In the genomic region with DNA sequence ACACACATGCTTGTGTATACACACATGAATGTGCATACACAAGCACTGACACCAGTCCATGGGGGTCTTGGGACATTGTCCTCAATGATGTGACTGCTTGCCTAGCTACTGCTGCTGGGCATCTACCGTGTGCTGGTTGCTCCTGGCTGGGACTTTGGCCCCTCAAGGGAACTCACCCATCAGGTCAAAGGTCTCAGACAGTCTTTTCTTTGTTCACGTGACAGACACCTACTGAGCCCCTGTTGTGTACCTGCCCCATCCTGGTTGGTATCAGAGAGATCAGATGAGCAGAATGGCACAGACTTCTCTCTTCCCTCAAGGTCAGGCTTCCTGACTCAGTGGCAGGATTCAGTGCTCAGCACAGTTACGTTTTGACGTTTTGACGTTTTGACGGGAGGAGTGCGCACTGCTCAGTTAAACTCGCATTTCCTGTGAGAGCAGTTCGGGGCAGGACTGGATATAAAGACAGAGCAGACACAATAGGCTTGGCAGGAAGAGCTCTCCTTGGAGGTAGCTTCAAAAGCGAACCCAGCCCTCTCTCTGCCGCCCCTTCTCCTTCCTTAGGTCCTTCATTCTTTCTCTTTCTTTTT, we compare ENCODE assay signal across 19 mouse cellular contexts. TPM values are rescaled to one million over a fixed set of nuclear protein-coding genes. Genes with fewer than 3 reads are reported as not detected.
DNase-seq lines count a peak whose midpoint lies in the region; ATAC-seq lines count a peak whose summit lies in the region.
"Had no signal": no experiment of that assay in that cellular context is flagged by ENCODE, and none has a peak within 500 bp of the region (broad histone marks: within the 10 kb centered on the region; RNA-seq: fewer than 3 reads in every experiment).

No protein-coding gene starts in this region.

- no peak overlapping the region for H3K4me2 ChIP-seq in liver, embryonic 13.5 days
- H3K4me2 ChIP-seq in hindbrain, embryonic 16.5 days (ENCODE audit: low read length) = no peak overlapping the region
- H3K4me2 ChIP-seq: embryonic facial prominence, embryonic 13.5 days; forebrain, embryonic 15.5 days; limb, embryonic 15.5 days; midbrain, embryonic 13.5 days; neural tube, embryonic 13.5 days had no signal

- H3K9me3 ChIP-seq in liver, embryonic 13.5 days (replicated peaks) = 0 out of 2 replicates have a peak, but pooled peaks cover 3% of the 10 kb centered on the region
- H3K9me3 ChIP-seq in hindbrain, embryonic 16.5 days (ENCODE audit: control insufficient read depth, low read length) = no peaks in the 10 kb centered on the region
- H3K9me3 ChIP-seq: embryonic facial prominence, embryonic 13.5 days; forebrain, embryonic 15.5 days; hindbrain, embryonic 10.5 days; limb, embryonic 15.5 days; midbrain, embryonic 13.5 days; neural tube, embryonic 13.5 days had no signal

- H3K4me1 ChIP-seq in liver, embryonic 13.5 days (replicated peaks) = peaks cover 4% of the 10 kb centered on the region
- H3K4me1 ChIP-seq in hindbrain, embryonic 16.5 days (ENCODE audit: control insufficient read depth, insufficient read depth, low read depth, low read length) = peaks cover 3% of the 10 kb centered on the region; the same call in 1 of the 2 replicates
- H3K4me1 ChIP-seq: neural tube, embryonic 13.5 days had no signal

- H3K27ac ChIP-seq in liver, embryonic 13.5 days = no peak overlapping the region
- no peak overlapping the region for H3K27ac ChIP-seq in hindbrain, embryonic 16.5 days (ENCODE audit: low read depth, low read length)
- H3K27ac ChIP-seq: embryonic facial prominence, embryonic 13.5 days; forebrain, embryonic 15.5 days; hindbrain, embryonic 10.5 days; limb, embryonic 15.5 days; midbrain, embryonic 13.5 days; neural tube, embryonic 13.5 days had no signal

- WGBS in liver, embryonic 13.5 days (ENCODE audit: insufficient replicate concordance) = 33% methylated on average over 11 of the region's 11 CpGs
- 66% methylated on average over 11 of the region's 11 CpGs for WGBS in hindbrain, embryonic 16.5 days

- no peak overlapping the region for H3K4me3 ChIP-seq in liver, embryonic 13.5 days (replicated peaks)
- no peak overlapping the region for H3K4me3 ChIP-seq in hindbrain, embryonic 16.5 days (ENCODE audit: low read length)
- H3K4me3 ChIP-seq: embryonic facial prominence, embryonic 13.5 days; forebrain, embryonic 15.5 days; hindbrain, embryonic 10.5 days; limb, embryonic 15.5 days; midbrain, embryonic 13.5 days; neural tube, embryonic 13.5 days had no signal

- no peaks in the 10 kb centered on the region for H3K27me3 ChIP-seq in liver, embryonic 13.5 days
- no peaks in the 10 kb centered on the region for H3K27me3 ChIP-seq in hindbrain, embryonic 16.5 days (replicated peaks; ENCODE audit: control insufficient read depth, insufficient read depth, low read length)
- H3K27me3 ChIP-seq: embryonic facial prominence, embryonic 13.5 days; forebrain, embryonic 15.5 days; limb, embryonic 15.5 days; midbrain, embryonic 13.5 days; neural tube, embryonic 13.5 days had no signal

- H3K36me3 ChIP-seq in liver, embryonic 13.5 days = no peaks in the 10 kb centered on the region
- H3K36me3 ChIP-seq in hindbrain, embryonic 16.5 days (ENCODE audit: control insufficient read depth, insufficient read depth, low read length) = no peaks in the 10 kb centered on the region
- H3K36me3 ChIP-seq: embryonic facial prominence, embryonic 13.5 days; forebrain, embryonic 15.5 days; hindbrain, embryonic 10.5 days; limb, embryonic 15.5 days; midbrain, embryonic 13.5 days; neural tube, embryonic 13.5 days had no signal

- DNase-seq in kidney, adult 8-10 months = peak; percentile 23 to 32
- no peak for DNase-seq in kidney, postnatal 14 days
- DNase-seq in thymus, postnatal 25 days = peak; percentile 7
- DNase-seq in thymus, postnatal 36 days = no peak
- no peak for DNase-seq in liver, embryonic 13.5 days
- DNase-seq in layer of hippocampus, postnatal 36 days = no peak
- DNase-seq: adrenal gland, postnatal 25 days; B cell, adult 2 months; cerebellum, adult 11 months; cerebellum, postnatal 10 days; gastrocnemius, postnatal 25 days had no signal

- 0 out of 2 replicates have a peak, but pooled peaks have one; percentile 41 for ATAC-seq in liver, embryonic 13.5 days (ENCODE audit: low read depth)
- no peak for ATAC-seq in hindbrain, embryonic 16.5 days
- ATAC-seq: forebrain, embryonic 15.5 days; lung, postnatal 0 days; midbrain, embryonic 13.5 days had no signal

- H3K9ac ChIP-seq in liver, embryonic 13.5 days = no peak overlapping the region
- no peak overlapping the region for H3K9ac ChIP-seq in hindbrain, embryonic 16.5 days (ENCODE audit: low read depth, low read length)
- H3K9ac ChIP-seq: embryonic facial prominence, embryonic 13.5 days; forebrain, embryonic 15.5 days; limb, embryonic 15.5 days; midbrain, embryonic 13.5 days; neural tube, embryonic 13.5 days had no signal

RNA-seq across cellular contexts. Expression of a gene that starts 33.2 kb away (rescaled TPM):
- polyA plus RNA-seq in liver, embryonic 13.5 days (2015; fragmentation: Nextera tagmentation; extraction: Ambion mirVana) = 0.12 and 0.13 TPM in 2 replicates
- 10 to 100 TPM; 10.4 to 12.7 TPM for total RNA-seq in layer of hippocampus, postnatal 36 days (2021)
- polyA plus RNA-seq in hindbrain, embryonic 16.5 days (2015; fragmentation: Nextera tagmentation; extraction: Ambion mirVana) = 1.2 and 1.4 TPM in 2 replicates

Comparison
In these comparisons a context has a peak if more than half of its experiments do, and no peak if none do; other contexts are left out.
1. DNase-seq: peak in kidney, adult 8-10 months (2 of 2) and thymus, postnatal 25 days (single experiment); none in kidney, postnatal 14 days (single experiment), thymus, postnatal 36 days (0 of 2), liver, embryonic 13.5 days (single experiment) and layer of hippocampus, postnatal 36 days (0 of 2).